Mouse (Mus musculus): ENCODE data around the gene Snta1.

DNA sequence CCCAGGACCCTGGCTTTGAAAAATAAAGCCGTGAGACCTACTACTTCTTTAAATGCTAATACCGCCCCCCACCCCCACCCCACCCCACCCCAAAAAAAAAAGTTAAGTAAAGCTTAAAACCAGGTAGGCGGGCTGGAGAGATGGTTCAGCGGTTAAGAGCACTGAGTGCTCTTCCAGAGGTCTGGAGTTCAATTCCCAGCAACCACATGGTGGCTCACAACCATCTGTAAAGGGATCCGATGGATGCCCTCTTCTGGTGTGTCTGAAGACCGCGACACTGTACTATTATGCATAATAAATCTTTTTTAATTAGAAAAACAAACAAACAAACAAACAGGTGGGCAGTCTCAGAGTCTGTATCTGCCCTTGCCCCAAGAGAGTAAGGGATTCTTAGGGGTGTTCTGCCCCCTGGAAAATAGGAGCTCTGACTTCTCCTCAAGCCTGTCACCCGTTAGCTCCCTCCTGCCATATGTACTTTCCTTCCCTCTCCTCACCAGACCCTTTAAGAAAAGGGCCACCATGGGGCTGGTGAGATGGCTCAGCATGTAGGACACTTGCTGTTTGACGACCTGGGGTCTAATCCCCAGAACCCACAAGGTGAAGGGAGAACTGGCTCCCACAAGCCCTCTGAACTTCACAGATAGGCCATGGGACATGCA, 34.9 kb downstream of the Snta1 start, which contains the start of gene Cdk5rap1:
- TF ChIP-seq CTCF (IDR thresholded peaks at IDR 0.05; ENCODE audit: insufficient read depth, low read depth, low read length) = no peak
- no peak for TF ChIP-seq POLR2A (IDR thresholded peaks at IDR 0.05; ENCODE audit: insufficient read depth, low read depth, low read length)

Measured in olfactory bulb, adult 2 months (tissue).